Comparison of ENCODE assay signal across 9 mouse cellular contexts in genomic region chr8:71441404-71441803, GRCm38 (mm10). TPM values are rescaled to one million over a fixed set of nuclear protein-coding genes. Genes with fewer than 3 reads are reported as not detected.
DNase-seq lines count a peak whose midpoint lies in the region; ATAC-seq and TF ChIP-seq lines count a peak whose summit lies in the region.
"Had no signal": no experiment of that assay in that cellular context is flagged by ENCODE, and none has a peak within 500 bp of the region (broad histone marks: within the 10 kb centered on the region; RNA-seq: fewer than 3 reads in every experiment).

No protein-coding gene starts in this region.

- WGBS in heart, postnatal 0 days: 0% methylated on average over 7 of the region's 7 CpGs

- H3K4me3 ChIP-seq in heart, postnatal 0 days (ENCODE audit: low read depth, low read length): no peak overlapping the region
- H3K4me3 ChIP-seq: heart, embryonic 15.5 days had no signal

- TF ChIP-seq EP300 in heart, postnatal 0 days (IDR thresholded peaks at IDR 0.05; ENCODE audit: low read depth): no peak

- no peaks in the 10 kb centered on the region for H3K9me3 ChIP-seq in heart, postnatal 0 days (replicated peaks; ENCODE audit: control insufficient read depth, low read length)
- H3K9me3 ChIP-seq: heart, embryonic 15.5 days had no signal

- intact Hi-C loops in left cerebral cortex, postnatal 14 days (cut with DNase I): loop anchor here (5.0 kb wide), 2 partner anchors 81 to 161 kb away; no protein-coding TSS in a partner anchor

- H3K27me3 ChIP-seq in heart, postnatal 0 days (ENCODE audit: control insufficient read depth, insufficient read depth, low read length): 0 out of 2 replicates have a peak, but pooled peaks cover 9% of the 10 kb centered on the region

- ATAC-seq in heart, postnatal 0 days (ENCODE audit: insufficient read depth, low read depth): no peak

- H3K9ac ChIP-seq in heart, postnatal 0 days (replicated peaks; ENCODE audit: low read depth, low read length): no peak overlapping the region
- H3K9ac ChIP-seq: heart, embryonic 15.5 days had no signal

- peak; percentile 62 for TF ChIP-seq CTCF in brain, embryonic 14.5 days (IDR thresholded peaks at IDR 0.05; ENCODE audit: borderline replicate concordance, extremely low read depth, insufficient read depth, insufficient read length)
- TF ChIP-seq CTCF in heart, postnatal 0 days (IDR thresholded peaks at IDR 0.05; ENCODE audit: low read depth): peak; percentile 84

- no peaks in the 10 kb centered on the region for H3K4me1 ChIP-seq in heart, postnatal 0 days (ENCODE audit: control insufficient read depth, insufficient read depth)
- H3K4me1 ChIP-seq: heart, embryonic 15.5 days had no signal

- peak; percentile 49 for DNase-seq in adrenal gland, adult 2 months
- DNase-seq in adrenal gland, adult 8-10 months: no peak
- DNase-seq in left cerebral cortex, postnatal 14 days (ENCODE audit: low spot score in 2 of 2): peak; percentile 34 to 47
- DNase-seq in left cerebral cortex, adult 8-10 months (ENCODE audit: low spot score in 2 of 2): no peak
- DNase-seq in brain, embryonic 14.5 days (ENCODE audit: low read depth): peak; percentile 82
- DNase-seq in heart, postnatal 0 days (ENCODE audit: low spot score): peak; percentile 82
- DNase-seq in lung, postnatal 14 days: peak; percentile 67
- peak; percentile 35 to 56 for DNase-seq in spleen, postnatal 36 days (ENCODE audit: low spot score in 2 of 2)

- no peak for TF ChIP-seq POLR2A in brain, embryonic 14.5 days (IDR thresholded peaks at IDR 0.05; ENCODE audit: borderline replicate concordance, extremely low read depth, insufficient read depth, insufficient read length, poor library complexity, severe bottlenecking)

- H3K36me3 ChIP-seq in heart, postnatal 0 days (replicated peaks; ENCODE audit: control insufficient read depth, insufficient read depth, low read length): no peaks in the 10 kb centered on the region
- H3K36me3 ChIP-seq: heart, embryonic 15.5 days had no signal

- no peak overlapping the region for H3K4me2 ChIP-seq in heart, postnatal 0 days (ENCODE audit: low read depth, low read length)
- H3K4me2 ChIP-seq: heart, embryonic 15.5 days had no signal

- no peak overlapping the region for H3K27ac ChIP-seq in heart, postnatal 0 days (ENCODE audit: low read depth)
- H3K27ac ChIP-seq: heart, embryonic 15.5 days had no signal

RNA-seq across cellular contexts. Expression of gene Abhd8, which starts 22.1 kb away (rescaled TPM):
- total RNA-seq in adrenal gland, adult 2 months (2021): 10 to 100 TPM; 52.1 to 64.4 TPM
- polyA plus RNA-seq in adrenal gland, adult 2 months (2012; rRNA removed): 220 and 223 TPM in 2 replicates
- total RNA-seq in adrenal gland, adult 8-10 months (2022): 10 to 100 TPM; 85.3 to 96.2 (median 92.1) TPM
- total RNA-seq in left cerebral cortex, postnatal 14 days (2021): 100 to 1,000 TPM; 225 to 230 TPM
- total RNA-seq in left cerebral cortex, adult 8-10 months (2022): 100 to 1,000 TPM; 255 to 290 (median 264) TPM
- polyA plus RNA-seq in brain, embryonic 14.5 days (2012; rRNA removed): 163 and 168 TPM in 2 replicates
- total RNA-seq in heart, postnatal 0 days (2014; rRNA removed; ENCODE audit: low replicate concordance): 57.7 and 69.8 TPM in 2 replicates
- 32.8 and 36.6 TPM in 2 replicates for polyA plus RNA-seq in heart, postnatal 0 days (2015; fragmentation: Nextera tagmentation; extraction: Ambion mirVana)

RNA-seq across cellular contexts. Expression of gene Mrpl34, which starts 23.4 kb away (rescaled TPM):
- total RNA-seq in adrenal gland, adult 2 months (2021): 100 to 1,000 TPM; 130 to 133 TPM
- polyA plus RNA-seq in adrenal gland, adult 2 months (2012; rRNA removed): 230 and 261 TPM in 2 replicates
- total RNA-seq in adrenal gland, adult 8-10 months (2022): 100 to 1,000 TPM in 1 of 4 experiments, 10 to 100 TPM in 3; 64.7 to 108 (median 88.7) TPM
- total RNA-seq in left cerebral cortex, postnatal 14 days (2021): 10 to 100 TPM; 75.5 to 79.8 TPM
- 10 to 100 TPM; 50.0 to 56.8 (median 53.3) TPM for total RNA-seq in left cerebral cortex, adult 8-10 months (2022)
- 94.8 and 124 TPM in 2 replicates for polyA plus RNA-seq in brain, embryonic 14.5 days (2012; rRNA removed)
- total RNA-seq in heart, postnatal 0 days (2014; rRNA removed; ENCODE audit: low replicate concordance): 169 and 188 TPM in 2 replicates
- polyA plus RNA-seq in heart, postnatal 0 days (2015; fragmentation: Nextera tagmentation; extraction: Ambion mirVana): 284 and 320 TPM in 2 replicates

RNA-seq across cellular contexts. Expression of gene Dda1, which starts 27.6 kb away (rescaled TPM):
- 10 to 100 TPM; 54.7 to 76.7 TPM for total RNA-seq in adrenal gland, adult 2 months (2021)
- 129 and 149 TPM in 2 replicates for polyA plus RNA-seq in adrenal gland, adult 2 months (2012; rRNA removed)
- total RNA-seq in adrenal gland, adult 8-10 months (2022): 10 to 100 TPM; 51.7 to 65.2 (median 57.9) TPM
- 100 to 1,000 TPM in 1 of 2 experiments, 10 to 100 TPM in 1; 96.0 to 106 TPM for total RNA-seq in left cerebral cortex, postnatal 14 days (2021)
- 10 to 100 TPM; 59.4 to 75.0 (median 64.0) TPM for total RNA-seq in left cerebral cortex, adult 8-10 months (2022)
- 206 and 229 TPM in 2 replicates for polyA plus RNA-seq in brain, embryonic 14.5 days (2012; rRNA removed)
- total RNA-seq in heart, postnatal 0 days (2014; rRNA removed; ENCODE audit: low replicate concordance): 73.5 and 89.9 TPM in 2 replicates
- polyA plus RNA-seq in heart, postnatal 0 days (2015; fragmentation: Nextera tagmentation; extraction: Ambion mirVana): 62.7 and 66.4 TPM in 2 replicates

RNA-seq across cellular contexts. Expression of gene Ankle1, which starts 35.6 kb away (rescaled TPM):
- total RNA-seq in adrenal gland, adult 2 months (2021): under 1 TPM; 0.48 to 0.58 TPM
- polyA plus RNA-seq in adrenal gland, adult 2 months (2012; rRNA removed): 3.4 and 4.2 TPM in 2 replicates
- 1 to 10 TPM in 1 of 4 experiments, under 1 TPM in 2, not detected in 1; 0.56 to 1.2 (median 0.92) TPM for total RNA-seq in adrenal gland, adult 8-10 months (2022)
- under 1 TPM; 0.29 to 0.38 TPM for total RNA-seq in left cerebral cortex, postnatal 14 days (2021)
- total RNA-seq in left cerebral cortex, adult 8-10 months (2022): under 1 TPM; 0.34 to 0.63 (median 0.41) TPM
- polyA plus RNA-seq in brain, embryonic 14.5 days (2012; rRNA removed): 12.1 and 29.4 TPM in 2 replicates
- 9.5 and 12.1 TPM in 2 replicates for total RNA-seq in heart, postnatal 0 days (2014; rRNA removed; ENCODE audit: low replicate concordance)
- 4.4 and 5.4 TPM in 2 replicates for polyA plus RNA-seq in heart, postnatal 0 days (2015; fragmentation: Nextera tagmentation; extraction: Ambion mirVana)

RNA-seq across cellular contexts. Expression of gene Ano8, which starts 44.4 kb away (rescaled TPM):
- 10 to 100 TPM in 1 of 2 experiments, 1 to 10 TPM in 1; 9.9 to 16.4 TPM for total RNA-seq in adrenal gland, adult 2 months (2021)
- polyA plus RNA-seq in adrenal gland, adult 2 months (2012; rRNA removed): 44.9 and 54.6 TPM in 2 replicates
- total RNA-seq in adrenal gland, adult 8-10 months (2022): 10 to 100 TPM; 13.5 to 24.7 (median 20.6) TPM
- 10 to 100 TPM; 68.7 to 74.9 TPM for total RNA-seq in left cerebral cortex, postnatal 14 days (2021)
- total RNA-seq in left cerebral cortex, adult 8-10 months (2022): 10 to 100 TPM; 51.0 to 61.5 (median 60.0) TPM
- polyA plus RNA-seq in brain, embryonic 14.5 days (2012; rRNA removed): 124 and 153 TPM in 2 replicates
- total RNA-seq in heart, postnatal 0 days (2014; rRNA removed; ENCODE audit: low replicate concordance): 10.8 and 15.0 TPM in 2 replicates
- 0.74 and 0.93 TPM in 2 replicates for polyA plus RNA-seq in heart, postnatal 0 days (2015; fragmentation: Nextera tagmentation; extraction: Ambion mirVana)

Comparison
In these comparisons a context has a peak if more than half of its experiments do, and no peak if none do; other contexts are left out.
1. DNase-seq: peak in adrenal gland, adult 2 months (single experiment), left cerebral cortex, postnatal 14 days (2 of 2), brain, embryonic 14.5 days (single experiment), heart, postnatal 0 days (single experiment), lung, postnatal 14 days (single experiment) and spleen, postnatal 36 days (2 of 2); none in adrenal gland, adult 8-10 months (single experiment) and left cerebral cortex, adult 8-10 months (0 of 2).